Mouse (Mus musculus) adrenal gland, postnatal 14 days (tissue): ENCODE measurements around the gene Olfr980. TPM values are rescaled to one million over a fixed set of nuclear protein-coding genes. Genes with fewer than 3 reads are reported as not detected.
"Not testable (repeated sequence)": the region's sequence is repeated elsewhere in the genome, so short reads cannot be mapped to it uniquely, and the experiment has no call there.

Experiments used
- DNase-seq: peaks from one replicate; pipeline ENCODE4 v3.0.0; 2021; ENCODE audit warnings: mixed read lengths
- long read RNA-seq, 2 experiments: library from polyadenylated mRNA; stranded (forward); transcript quantifications; one replicate each; pipeline ENCODE4 v2.0.0; 2021
- total RNA-seq: library from RNA; stranded (reverse); gene quantifications from 2 replicates; pipeline ENCODE4 v1.2.3, GENCODE M21; 2021

Olfr980 gene
- total RNA-seq: not detected in 2 replicates
- long read RNA-seq, experiment 1: 0 reads
- long read RNA-seq, experiment 2: 0 reads

GRCm38 (mm10) chr9:40009482-40009881 lies at the start of gene Olfr980:
Gene Olfr980 (minus strand): TSS chr9:40009582.
- DNase-seq: no peak

GRCm38 (mm10) chr9:40050138-40050537 lies 40.8 kb upstream of the Olfr980 start:
- DNase-seq: no peak

GRCm38 (mm10) chr9:40021164-40021563 lies 11.8 kb upstream of the Olfr980 start, which contains the start of gene Olfr981:
Gene Olfr981 (plus strand): TSS chr9:40021464.
- DNase-seq: no peak

GRCm38 (mm10) chr9:40003365-40003764 lies 6.0 kb downstream of the Olfr980 start, which contains the start of gene Olfr979:
Gene Olfr979 (minus strand): TSS chr9:40003465.
- no peak for DNase-seq

- DNase-seq: no peak
Observed at GRCm38 (mm10) chr9:39991813-39992212, 17.6 kb downstream of the Olfr980 start, which contains the start of gene Olfr978. Gene Olfr978 (plus strand): TSS chr9:39992113.

- DNase-seq: not testable (repeated sequence)
Observed at GRCm38 (mm10) chr9:39976581-39977145, 32.7 kb downstream of the Olfr980 start.

GRCm38 (mm10) chr9:39961033-39961432 lies 48.3 kb downstream of the Olfr980 start, which contains the start of gene Olfr976:
Gene Olfr976 (minus strand): TSS chr9:39961133.
- not testable (repeated sequence) for DNase-seq

Other genes starting within 250 kb of the Olfr980 start
- not detected in 2 replicates for gene Olfr968, start 226.3 kb downstream of the Olfr980 start, total RNA-seq
- not detected in 2 replicates for gene Olfr969, start 218.6 kb downstream of the Olfr980 start, total RNA-seq
- not detected in 2 replicates for gene Olfr970, start 200.7 kb downstream of the Olfr980 start, total RNA-seq
- not detected in 2 replicates for gene Olfr971, start 172.7 kb downstream of the Olfr980 start, total RNA-seq
- gene Olfr972, start 143.2 kb downstream of the Olfr980 start, total RNA-seq: not detected in 2 replicates
- gene Olfr229, start 102.2 kb downstream of the Olfr980 start, total RNA-seq: not detected in 2 replicates
- gene Olfr974, start 72.1 kb downstream of the Olfr980 start, total RNA-seq: not detected in 2 replicates
- not detected in 2 replicates for gene Olfr975, start 57.5 kb downstream of the Olfr980 start, total RNA-seq
- not detected in 2 replicates for gene Olfr976, start 48.4 kb downstream of the Olfr980 start, total RNA-seq
- gene Olfr978, start 17.5 kb downstream of the Olfr980 start, total RNA-seq: not detected in 2 replicates
- not detected in 2 replicates for gene Olfr979, start 6.1 kb downstream of the Olfr980 start, total RNA-seq
- gene Olfr981, start 11.9 kb upstream of the Olfr980 start, total RNA-seq: not detected in 2 replicates
- not detected in 2 replicates for gene Olfr982, start 64.2 kb upstream of the Olfr980 start, total RNA-seq
- not detected in 2 replicates for gene Olfr983, start 84.0 kb upstream of the Olfr980 start, total RNA-seq
- gene Olfr984, start 104.6 kb upstream of the Olfr980 start, total RNA-seq: not detected in 2 replicates
- not detected in 2 replicates for gene Olfr985, start 120.6 kb upstream of the Olfr980 start, total RNA-seq
- gene Tmem225, start 138.5 kb upstream of the Olfr980 start, total RNA-seq: not detected in 2 replicates
- gene Olfr986, start 171.3 kb upstream of the Olfr980 start, total RNA-seq: not detected in 2 replicates
- gene Zfp202, start 182.7 kb upstream of the Olfr980 start, total RNA-seq: 3.9 and 5.0 TPM in 2 replicates